Mouse (Mus musculus): ENCODE measurements at regions not wholly inside any gene's neighbourhood (a gene's known extent, or its start where the extent isn't known, plus 50 kb on each side); places are given as distances from the start of the nearest gene placed in this dataset.

DNA sequence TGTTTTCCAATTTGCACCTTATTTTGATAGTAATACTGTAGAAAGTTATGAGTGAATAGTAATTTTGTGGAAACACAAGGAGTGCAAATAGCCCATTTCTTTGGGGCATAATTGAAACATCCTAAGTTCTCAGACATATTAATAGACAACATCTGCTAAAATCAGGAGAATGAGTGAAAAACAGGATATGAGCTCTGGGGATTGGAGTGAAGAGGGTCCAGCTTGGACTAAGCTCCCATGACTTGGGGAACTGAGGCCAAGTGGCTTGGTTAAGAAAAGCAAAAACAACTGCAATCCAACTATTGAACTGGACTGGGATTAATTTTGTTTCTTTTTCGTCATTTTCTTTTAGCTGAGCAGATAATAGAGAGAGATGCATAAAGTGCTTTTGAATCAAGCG lies 240.7 kb downstream of the Slc30a10 start:
- DNase-seq (ENCODE audit: low spot score in 2 of 2): no peak

DNA sequence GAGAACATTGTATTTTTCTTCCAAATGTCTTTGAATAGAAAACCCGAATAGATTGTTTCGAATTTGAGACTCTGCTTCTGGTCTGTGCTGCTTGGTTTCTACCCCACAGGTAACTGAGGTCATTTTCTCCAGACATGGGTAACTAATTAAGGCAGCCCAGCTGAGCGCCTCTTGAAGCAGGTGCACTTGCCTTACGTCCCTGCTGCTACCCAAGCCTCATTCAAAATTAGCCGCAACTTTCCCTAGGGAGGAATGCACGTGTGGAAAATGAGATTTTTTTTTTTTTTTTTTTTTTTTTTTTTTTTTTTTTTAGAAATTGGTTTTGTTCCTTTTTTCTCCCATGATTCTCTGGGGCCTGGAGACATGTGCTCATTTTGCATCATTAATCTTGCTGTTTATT lies 245.1 kb downstream of the Slc30a10 start:
- no peak for DNase-seq (ENCODE audit: low spot score in 2 of 2)

DNA sequence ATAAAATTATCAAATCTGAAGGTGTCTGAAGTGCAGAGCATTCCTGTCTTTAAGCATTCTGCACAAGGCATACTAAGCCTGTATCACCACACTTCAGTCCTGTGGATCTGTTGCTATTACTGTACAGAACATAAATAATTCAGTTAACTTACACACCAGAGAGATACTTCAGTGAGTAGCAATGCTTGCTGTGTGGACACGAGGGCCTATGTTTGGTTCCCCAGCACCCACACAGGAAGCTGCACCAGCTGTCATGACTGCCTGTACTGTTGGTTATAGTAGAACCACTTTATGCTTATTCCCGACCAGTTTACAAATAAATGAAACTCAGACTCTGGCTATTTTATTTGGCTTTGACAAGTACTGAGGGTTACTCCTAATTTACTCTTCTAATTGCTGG lies 271.7 kb downstream of the Slc30a10 start:
- DNase-seq (ENCODE audit: low spot score in 2 of 2): no peak

DNA sequence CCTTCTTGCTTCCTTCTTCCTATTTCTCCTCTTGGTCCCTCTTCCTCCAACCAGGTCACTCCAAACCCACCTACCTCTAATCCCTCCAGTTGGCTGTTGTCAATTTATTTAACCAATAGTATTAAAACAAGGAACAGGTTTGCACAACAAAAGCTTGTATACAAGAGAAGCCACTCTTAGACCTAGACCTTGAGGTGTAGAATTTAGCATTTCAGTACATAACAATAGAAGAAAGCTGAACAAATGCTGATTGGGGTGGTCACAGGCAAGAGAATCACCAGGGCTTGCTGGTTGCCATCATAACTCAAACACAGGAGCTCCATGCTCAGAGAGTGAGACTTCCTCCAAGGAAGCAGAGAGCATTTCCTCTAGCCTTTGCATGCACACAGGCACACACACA lies 272.2 kb downstream of the Slc30a10 start:
- no peak for DNase-seq (ENCODE audit: low spot score in 2 of 2)

DNA sequence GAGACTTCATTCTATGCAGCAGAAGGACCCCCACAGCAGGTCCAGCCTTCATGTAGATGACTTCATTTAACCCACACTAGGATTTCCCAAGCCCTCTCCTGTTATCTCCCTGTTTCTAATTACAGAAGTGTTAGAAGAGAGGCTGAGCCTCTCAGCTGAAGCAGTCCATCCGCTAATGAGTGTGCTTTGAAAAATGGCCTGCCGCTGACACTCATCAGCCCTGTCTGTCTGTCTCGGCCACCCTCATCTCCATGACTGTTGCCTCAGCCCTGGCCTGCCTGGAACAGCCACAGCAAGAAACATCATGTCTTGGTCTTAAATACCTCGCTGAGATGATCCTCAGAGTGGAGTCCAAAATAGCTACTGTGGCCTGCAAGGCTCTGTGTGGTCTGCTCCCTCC lies 273.1 kb downstream of the Slc30a10 start:
- no peak for DNase-seq (ENCODE audit: low spot score in 2 of 2)

DNA sequence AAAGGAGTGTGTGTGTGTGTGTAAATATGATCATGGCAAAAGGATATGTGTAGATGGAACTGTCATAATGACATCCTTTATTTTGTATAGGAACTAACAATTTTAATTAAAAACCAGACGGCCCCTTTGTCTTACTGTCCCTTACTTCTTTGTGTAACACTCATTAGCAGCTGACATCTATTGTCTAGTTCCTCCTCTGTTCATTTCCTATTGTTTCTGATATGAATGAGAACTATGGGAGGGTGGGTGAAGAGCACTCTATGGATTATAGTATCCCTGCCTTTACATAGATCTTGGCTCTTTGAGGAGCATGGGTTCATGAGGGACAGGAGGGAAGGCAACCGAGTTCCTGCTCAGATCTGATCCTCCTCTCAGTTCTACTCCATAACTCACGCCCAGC lies 273.8 kb downstream of the Slc30a10 start:
- no peak for DNase-seq (ENCODE audit: low spot score in 2 of 2)

DNA sequence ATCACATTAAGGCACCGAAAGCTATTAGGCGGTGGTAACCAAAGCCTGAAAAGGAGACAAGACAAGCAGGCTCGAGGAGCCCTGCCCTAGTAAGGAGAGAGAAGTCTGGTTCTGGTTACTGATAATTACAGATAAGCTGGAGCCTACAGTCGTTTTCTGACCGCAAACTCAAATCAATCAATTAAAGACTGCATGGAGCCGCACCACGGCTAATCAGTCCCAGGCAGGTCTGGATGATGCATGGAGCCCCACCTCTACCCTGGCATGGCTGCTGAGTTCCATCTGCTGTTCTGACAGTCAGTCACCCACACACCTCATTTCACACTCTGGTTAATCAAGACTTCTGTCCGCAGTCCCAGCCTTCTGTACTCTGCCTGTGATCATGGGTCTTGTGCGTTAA lies 276.4 kb downstream of the Slc30a10 start:
- DNase-seq (ENCODE audit: low spot score in 2 of 2): no peak

DNA sequence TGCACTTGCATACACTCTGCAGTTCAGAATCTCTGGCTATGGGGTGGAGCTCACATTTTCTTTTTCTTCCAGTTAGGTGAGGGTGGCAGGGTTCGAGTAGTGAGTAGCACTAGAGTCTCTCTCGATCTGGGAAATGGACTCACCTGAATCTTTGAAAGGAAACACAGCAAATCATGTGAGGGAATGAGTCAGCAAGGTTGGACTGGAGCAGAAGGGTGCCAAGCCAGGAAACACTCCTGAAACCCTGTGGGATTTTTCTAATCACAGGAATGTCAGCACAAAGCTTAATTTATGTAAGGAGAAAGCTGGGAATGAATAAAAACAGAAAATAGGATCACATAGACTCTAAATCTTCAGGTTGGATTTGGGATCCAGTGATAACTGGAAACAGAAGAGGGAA lies 282.1 kb downstream of the Slc30a10 start:
- DNase-seq (ENCODE audit: low spot score in 2 of 2): no peak

DNA sequence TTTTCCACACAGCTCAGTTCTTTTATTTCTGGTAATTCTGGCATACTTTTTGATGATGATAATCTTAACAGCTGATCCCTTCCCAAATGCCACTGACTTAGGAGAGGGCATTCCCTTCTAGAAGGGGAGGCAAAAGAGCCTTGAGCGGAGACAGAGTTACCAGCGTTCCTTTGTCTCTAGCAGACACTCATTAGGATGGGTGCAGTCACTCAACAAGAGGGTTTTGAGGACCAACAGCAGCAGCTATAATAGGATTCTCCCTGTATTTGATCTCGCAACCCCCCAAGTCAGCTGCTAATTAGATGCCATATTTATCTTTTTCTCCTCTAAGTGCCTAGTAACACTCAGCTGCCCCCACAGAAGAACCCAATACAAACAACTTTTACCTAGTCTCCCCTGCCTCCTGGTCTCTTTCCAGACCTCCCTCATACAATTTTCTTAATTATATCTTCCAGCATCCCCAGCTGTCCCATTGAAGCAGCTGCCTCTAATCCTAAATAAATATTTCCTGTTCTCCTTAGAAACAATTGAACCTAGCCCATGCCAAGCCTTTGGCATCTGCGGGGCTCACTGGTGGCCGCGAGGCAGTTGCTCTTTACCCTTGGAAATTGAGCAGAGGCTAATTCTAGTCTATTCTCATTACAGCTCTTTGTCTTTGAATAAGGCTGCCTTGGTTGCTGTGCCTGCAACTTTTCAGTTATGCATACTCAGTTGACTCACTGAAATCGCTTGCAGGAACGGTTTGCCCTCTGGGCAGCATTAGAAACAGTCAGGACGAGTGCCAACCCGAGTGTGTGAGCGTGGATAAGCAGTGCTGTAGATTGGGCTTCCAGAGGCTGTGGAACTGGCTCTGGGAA lies 286.6 kb downstream of the Slc30a10 start:
- DNase-seq (ENCODE audit: low spot score in 2 of 2): peak; percentile 18 to 20

DNA sequence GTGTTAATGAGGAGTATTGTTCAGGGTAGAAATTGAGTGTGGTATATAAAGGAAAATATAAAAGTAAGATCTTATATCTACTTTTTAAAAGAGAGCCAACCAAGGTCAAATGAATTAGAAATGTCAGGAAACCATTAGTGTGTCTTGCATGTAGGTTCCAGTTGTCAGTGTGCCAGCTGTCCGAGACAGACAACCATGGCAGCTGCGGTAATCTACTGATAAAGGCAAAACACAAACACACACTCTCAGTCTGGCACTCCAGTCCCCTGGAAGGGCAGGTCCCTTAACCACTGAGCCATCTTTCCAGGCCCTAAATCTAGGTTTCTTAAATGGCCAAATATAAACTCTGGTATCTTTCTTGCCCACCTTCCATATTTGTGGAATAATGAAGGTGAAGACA lies 294.6 kb downstream of the Slc30a10 start:
- DNase-seq (ENCODE audit: low spot score in 2 of 2): no peak

DNA sequence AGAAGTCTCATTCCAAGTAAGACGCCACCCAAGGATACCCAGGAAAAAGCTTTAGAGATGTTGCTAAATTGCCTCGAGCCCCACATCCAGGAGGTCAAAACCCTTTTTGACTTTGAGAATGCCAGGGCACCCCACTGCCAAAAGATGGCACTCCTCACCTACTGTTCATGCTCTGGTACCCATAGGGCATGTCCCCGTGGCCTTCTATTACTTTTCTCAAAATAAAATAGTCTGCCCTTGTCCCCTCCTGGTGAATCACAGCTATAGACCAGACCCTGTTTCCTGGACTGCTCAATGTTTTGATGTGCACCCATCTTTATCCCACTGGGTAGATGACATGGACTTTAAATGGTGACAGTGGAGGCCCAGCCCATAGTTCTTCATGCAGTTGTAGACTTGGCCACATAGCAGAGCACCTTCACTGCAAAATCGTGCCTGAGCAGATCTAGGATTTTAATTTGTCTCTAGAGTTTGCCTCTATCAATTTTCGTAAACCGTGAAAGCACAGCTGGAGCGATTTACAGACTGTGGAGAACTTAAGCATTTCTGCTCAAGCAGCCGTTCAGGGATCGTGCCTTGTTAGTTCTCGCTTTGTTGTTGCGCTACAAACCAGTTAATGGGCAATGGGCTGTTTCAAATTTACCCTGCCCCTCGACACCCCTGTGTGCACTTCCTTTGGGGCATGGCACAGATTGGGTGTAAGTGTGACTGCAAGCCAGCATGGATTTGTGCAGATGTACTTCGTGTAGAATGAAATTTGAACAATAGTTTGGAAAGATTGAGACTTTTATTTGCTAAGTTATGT lies 300.0 kb downstream of the Slc30a10 start:
- DNase-seq (ENCODE audit: low spot score in 2 of 2): no peak

DNA sequence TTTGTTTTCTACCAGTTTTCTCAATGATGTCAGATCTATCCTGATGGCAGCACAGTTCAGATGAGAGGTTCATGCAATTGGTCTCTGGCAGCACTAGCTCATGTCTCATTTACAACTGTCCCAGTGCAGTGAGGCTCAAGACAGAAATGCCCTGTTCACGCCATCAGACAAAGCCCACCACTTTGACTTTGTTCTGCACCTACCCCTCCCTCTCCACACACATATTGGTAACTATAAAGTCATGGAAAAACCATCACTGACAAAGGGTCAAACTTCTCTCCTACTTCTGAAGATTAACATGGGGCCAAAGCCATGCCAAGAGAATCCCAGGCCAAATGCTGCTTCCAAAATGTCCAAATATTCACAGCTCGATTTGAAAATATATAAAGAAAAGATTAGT lies 302.7 kb downstream of the Slc30a10 start:
- DNase-seq (ENCODE audit: low spot score in 2 of 2): no peak

DNA sequence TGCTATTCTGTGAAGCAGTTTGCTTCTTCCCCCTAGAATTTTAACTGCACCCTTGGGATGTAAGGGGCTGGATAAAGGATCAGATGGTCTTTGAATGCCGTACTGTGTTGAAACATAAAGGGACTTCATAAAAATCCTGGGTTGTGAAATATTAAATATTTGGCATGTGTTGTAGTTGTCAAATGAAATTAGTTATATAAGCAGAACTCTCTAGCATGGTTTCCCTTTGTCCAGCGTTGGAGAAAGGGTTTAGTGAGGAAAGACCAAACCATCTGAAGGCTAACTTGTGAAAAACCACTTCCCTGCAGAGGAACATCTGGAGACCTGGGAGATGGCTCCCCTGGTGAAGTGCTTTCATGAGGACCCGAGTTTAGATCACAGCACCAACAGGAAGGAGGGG lies 319.6 kb downstream of the Slc30a10 start:
- no peak for DNase-seq (ENCODE audit: low spot score in 2 of 2)

DNA sequence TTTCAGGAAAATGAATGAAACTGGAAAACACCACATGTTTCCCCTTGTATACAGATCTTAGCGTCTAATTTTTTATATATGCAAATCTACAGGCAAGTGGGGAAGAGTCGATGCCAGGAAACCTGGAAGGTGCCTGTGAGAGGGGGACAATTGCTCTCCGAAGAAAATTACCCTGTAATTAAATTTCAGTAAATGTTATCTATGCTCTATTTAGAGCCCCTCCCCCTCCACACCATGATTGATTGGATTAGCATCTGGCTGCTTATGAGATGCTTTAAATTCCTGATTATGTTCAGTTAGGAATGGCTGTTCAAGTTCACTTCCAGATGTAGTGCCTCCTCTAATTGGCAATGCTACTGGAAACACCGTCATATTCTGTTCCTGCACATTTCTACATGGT lies 325.0 kb downstream of the Slc30a10 start:
- DNase-seq (ENCODE audit: low spot score in 2 of 2): no peak

DNA sequence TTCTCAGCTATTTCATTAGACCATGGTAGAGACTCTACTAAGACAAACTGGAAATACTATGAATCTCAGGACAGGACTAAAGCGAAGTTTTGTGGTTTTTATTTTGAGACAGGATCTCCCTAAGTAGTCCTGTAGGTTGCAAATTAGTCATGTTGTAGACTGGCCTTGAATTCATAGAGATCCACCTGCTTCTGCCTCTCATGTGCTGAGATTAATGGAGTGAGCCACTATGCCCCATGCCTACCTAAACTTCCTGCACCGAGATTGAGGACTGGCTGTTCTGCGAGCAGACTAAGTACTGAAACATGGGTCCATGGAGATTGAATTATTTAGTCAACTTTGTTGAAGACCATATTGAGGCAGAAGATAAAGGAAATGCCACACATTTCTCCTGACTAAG lies 315.0 kb downstream of the Lyplal1 start:
- DNase-seq (ENCODE audit: low spot score in 2 of 2): no peak

DNA sequence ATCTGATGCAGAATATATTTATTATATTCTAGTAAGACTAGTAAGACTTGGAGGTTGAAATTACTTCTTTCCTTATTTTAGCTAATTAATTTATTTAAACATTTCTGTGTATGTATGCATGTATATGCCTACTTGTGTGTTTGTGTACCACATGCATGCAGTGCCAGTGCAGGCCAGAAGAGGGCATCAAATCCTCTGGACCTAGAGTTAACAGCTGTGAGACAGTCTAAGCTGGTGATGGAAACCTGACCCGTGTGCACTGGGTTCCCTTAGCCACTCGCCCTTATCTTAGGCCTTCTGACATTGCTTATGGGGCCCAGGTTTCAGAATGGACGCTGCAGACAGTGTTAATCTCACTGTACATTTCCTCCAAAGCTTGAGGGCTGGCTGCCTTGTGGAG lies 302.2 kb downstream of the Lyplal1 start:
- no peak for DNase-seq (ENCODE audit: low spot score in 2 of 2)

DNA sequence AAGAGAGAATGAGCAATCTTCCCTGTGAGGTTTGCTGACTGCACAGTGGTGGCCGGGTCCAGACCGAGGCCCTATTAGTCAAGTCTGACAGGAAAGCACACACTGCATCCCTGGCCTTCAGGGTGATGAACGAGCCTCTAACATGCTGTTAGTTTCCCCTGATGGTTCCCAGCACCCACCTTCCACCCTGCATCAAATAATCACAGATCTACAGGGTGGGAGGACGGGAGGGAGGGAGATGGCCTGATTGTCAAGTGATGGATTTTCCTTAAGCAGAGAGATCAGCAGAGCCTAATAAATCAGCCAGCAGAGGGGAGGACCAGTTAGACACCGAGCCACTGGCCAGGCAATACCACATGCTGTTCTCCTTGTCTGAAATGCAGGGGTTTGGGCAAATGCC lies 298.1 kb downstream of the Lyplal1 start:
- no peak for DNase-seq (ENCODE audit: low spot score in 2 of 2)

DNA sequence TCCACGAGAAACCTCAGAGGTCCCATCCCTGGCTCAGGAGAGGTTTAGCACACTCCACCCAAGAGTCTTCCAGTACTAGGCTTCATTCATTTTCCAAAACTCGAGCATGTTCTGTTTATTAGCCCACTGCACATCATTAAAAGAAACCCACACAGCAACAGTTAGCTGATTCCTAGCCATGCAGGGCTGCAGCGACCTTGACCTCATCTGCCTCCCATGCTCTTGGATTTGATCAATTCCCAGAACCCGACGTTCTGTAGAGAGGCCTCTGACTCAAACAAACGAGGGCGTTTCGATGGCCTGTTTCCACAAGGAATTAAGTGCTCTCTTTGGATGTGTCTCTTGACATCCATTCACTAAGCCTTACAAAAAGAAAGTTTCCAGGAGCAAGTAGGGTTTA lies 294.9 kb downstream of the Lyplal1 start:
- no peak for DNase-seq (ENCODE audit: low spot score in 2 of 2)

DNA sequence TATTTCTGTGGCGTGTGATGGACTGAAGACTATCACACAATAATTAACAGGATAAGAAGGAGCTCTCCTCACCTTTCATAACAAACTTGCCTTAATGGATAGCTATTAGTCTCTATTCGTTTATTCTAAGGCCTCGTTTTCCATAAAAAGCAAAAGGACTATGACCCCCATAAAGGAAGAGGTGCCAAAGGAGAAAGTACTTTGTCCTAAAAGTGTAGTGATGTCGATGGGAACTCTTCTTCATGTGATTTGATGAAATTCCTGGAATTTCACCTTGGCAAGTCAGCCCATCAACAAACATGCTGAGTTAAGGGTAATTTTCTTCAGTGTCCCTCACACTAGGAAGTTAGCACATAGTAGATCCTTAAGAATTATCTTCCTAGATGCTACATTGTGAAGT lies 293.9 kb downstream of the Lyplal1 start:
- no peak for DNase-seq (ENCODE audit: low spot score in 2 of 2)

DNA sequence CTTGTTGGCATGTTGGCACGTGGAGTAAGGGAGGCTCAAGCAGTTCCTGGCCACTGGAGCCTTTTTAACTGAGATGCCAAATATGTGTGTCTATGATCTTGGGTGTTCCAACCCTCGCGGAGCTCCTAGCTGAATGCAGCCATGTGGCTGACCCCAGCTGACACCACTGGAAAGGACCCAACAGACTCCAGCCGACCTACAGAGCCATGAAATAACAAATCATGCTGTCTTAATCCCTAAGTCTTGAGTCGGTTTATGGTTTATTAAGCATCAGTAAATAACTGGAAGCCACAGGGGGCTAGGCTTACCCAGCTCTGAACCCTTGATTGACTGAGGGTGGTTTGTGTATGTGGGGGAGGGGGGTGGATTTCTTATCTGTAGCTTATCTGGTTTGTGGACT lies 293.2 kb downstream of the Lyplal1 start:
- DNase-seq (ENCODE audit: low spot score in 2 of 2): no peak

DNA sequence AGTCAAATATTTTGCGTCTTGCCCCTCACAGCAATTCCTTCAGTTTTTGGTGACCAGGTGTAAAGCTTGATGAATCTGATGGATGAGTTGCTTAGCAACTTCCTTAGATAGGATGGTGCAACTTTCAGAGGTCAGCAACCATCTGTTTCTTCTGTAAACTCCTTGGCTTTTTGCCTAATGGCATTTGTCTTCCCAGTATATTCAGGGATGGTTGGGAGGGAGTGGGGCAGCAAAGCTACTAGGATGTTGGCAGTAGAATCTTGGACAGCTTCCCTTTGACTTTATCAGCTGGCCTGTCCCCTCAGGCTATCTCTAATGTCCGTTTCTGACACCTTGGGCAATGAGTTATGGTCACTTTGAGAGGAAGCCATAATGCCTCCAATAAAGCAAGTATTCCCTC lies 289.1 kb downstream of the Lyplal1 start:
- DNase-seq (ENCODE audit: low spot score in 2 of 2): no peak

DNA sequence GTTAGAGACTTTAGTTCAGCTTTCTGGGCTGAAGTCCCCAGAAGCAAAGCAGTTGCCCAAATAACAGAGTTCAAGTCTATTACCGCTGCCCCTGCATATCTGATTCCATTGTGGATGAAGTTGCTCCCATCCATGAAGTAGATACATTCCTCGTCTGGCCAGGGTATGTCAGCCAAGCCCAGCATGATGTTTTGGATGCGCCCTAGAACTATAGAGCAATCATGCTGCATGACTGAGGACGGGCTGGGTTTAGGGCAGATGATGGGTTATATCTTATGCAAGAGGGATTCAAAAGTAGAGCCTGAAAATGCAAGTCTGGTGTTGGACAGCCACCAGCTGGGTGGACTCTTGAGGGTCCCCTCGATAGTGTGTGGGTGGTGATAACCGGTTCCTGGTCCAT lies 288.6 kb downstream of the Lyplal1 start:
- DNase-seq (ENCODE audit: low spot score in 2 of 2): no peak

DNA sequence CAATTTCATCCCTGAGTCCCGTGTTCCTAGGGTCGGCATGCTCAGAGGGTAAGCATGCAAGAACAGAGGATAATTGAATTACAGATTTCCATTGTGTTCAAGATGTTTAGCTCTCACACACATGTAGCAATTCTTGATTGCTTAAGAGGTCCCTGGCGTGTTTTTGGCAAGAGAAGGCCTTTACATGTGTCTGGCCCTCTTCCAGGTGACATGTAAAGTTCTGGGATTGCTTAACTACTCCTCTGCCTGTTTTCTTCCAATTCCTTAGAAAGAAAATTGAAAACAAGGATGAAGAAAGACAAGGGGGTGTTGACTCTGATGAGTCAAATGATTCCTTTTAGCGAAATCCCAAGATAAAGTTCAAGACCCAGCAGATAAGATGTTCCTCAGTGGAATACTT lies 285.1 kb downstream of the Lyplal1 start:
- DNase-seq (ENCODE audit: low spot score in 2 of 2): no peak
